Comparison of ENCODE assay signal across 14 mouse cellular contexts in the genomic region with DNA sequence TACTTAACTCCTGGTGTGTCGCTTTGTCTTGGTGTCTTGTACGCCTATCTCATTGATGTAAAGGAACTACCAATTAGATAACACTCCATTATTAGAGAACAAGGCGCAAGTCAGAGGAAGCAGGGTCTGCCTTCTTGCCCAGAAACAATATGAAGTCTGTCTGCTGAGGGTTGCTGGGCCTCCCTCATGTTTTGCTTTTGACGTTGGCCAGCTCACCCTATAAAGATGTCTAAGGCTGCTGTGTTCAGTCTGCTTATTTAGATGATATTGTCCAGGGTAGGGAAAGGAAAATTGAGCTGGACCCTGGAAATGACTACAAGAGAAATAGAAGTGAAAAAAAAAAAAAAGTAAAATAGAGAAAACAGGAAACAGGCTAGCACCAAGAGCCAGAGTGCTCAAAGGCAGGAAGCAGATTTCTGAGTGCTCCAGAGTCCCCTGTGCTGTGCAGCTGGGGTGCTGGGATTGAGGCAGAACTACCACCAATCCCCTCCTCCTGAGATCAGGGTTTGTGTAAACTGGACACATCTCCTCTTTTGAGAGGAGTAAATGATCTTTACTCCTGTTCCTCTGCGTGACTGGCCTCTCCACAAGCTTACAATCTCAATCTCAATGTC.
DNase-seq lines count a peak whose midpoint lies in the region; ATAC-seq and TF ChIP-seq lines count a peak whose summit lies in the region.
"Had no signal": no experiment of that assay in that cellular context is flagged by ENCODE, and none has a peak within 500 bp of the region (broad histone marks: within the 10 kb centered on the region; RNA-seq: fewer than 3 reads in every experiment).

No protein-coding gene starts in this region.

- WGBS in heart, embryonic 15.5 days = 46% methylated on average over 5 of the region's 5 CpGs
- 43% methylated on average over 5 of the region's 5 CpGs for WGBS in lung, embryonic 15.5 days
- 57% methylated on average over 5 of the region's 5 CpGs for WGBS in lung, adult 2 months
- 54% methylated on average over 5 of the region's 5 CpGs for WGBS in limb, embryonic 10.5 days

- H3K4me1 ChIP-seq in heart, embryonic 15.5 days (replicated peaks) = peaks cover 2% of the 10 kb centered on the region; the same call in 1 of the 2 replicates
- H3K4me1 ChIP-seq in lung, embryonic 15.5 days = peaks cover 7% of the 10 kb centered on the region; the same call in 1 of the 2 replicates
- H3K4me1 ChIP-seq in lung, adult 2 months (ENCODE audit: control insufficient read depth, insufficient read depth, low read length) = no peaks in the 10 kb centered on the region; the same call in 1 of the 2 replicates
- peaks cover 4% of the 10 kb centered on the region; the same call in 1 of the 2 replicates for H3K4me1 ChIP-seq in limb, embryonic 10.5 days
- H3K4me1 ChIP-seq: midbrain, embryonic 13.5 days had no signal

- no peak overlapping the region for H3K4me3 ChIP-seq in heart, embryonic 15.5 days
- H3K4me3 ChIP-seq in lung, embryonic 15.5 days = no peak overlapping the region
- no peak overlapping the region for H3K4me3 ChIP-seq in lung, adult 2 months (replicated peaks; ENCODE audit: extremely low read depth, low read depth, low read length)
- no peak overlapping the region for H3K4me3 ChIP-seq in limb, embryonic 10.5 days
- H3K4me3 ChIP-seq: layer of hippocampus, adult 2 months; left cerebral cortex, adult 2 months; limb, embryonic 15.5 days; midbrain, embryonic 13.5 days had no signal

- no peak for DNase-seq in heart, postnatal 36 days
- DNase-seq in lung, adult 2 months = no peak
- DNase-seq in limb, embryonic 10.5 days (ENCODE audit: low spot score) = peak; percentile 32
- DNase-seq in thymus, postnatal 25 days = peak; percentile 2
- DNase-seq in right cerebral cortex, postnatal 36 days (ENCODE audit: low spot score in 2 of 2) = no peak
- DNase-seq: adrenal gland, postnatal 36 days; lung, postnatal 10 days had no signal

- H3K27ac ChIP-seq in heart, embryonic 15.5 days = peak overlapping the region; percentile 63
- H3K27ac ChIP-seq in lung, embryonic 15.5 days = peak overlapping the region; percentile 78
- peak overlapping the region; percentile 23; the same call in 1 of the 2 replicates for H3K27ac ChIP-seq in limb, embryonic 10.5 days
- H3K27ac ChIP-seq: layer of hippocampus, adult 2 months; left cerebral cortex, adult 2 months; limb, embryonic 15.5 days; midbrain, embryonic 13.5 days had no signal

- ATAC-seq in heart, embryonic 15.5 days (replicated peaks; ENCODE audit: insufficient number of reproducible peaks, insufficient read depth, low FRiP score, low read depth) = peak; percentile 10; the same call in 1 of the 2 replicates
- ATAC-seq in lung, embryonic 15.5 days (ENCODE audit: borderline replicate concordance, extremely low read depth, low FRiP score, low TSS enrichment) = no peak
- ATAC-seq: inflammation-experienced regulatory T-cells, adult 6 months; midbrain, embryonic 13.5 days had no signal

- TF ChIP-seq CTCF in lung, adult 2 months (IDR thresholded peaks at IDR 0.05; ENCODE audit: insufficient read depth, low read length) = no peak

- H3K4me2 ChIP-seq in heart, embryonic 15.5 days = no peak overlapping the region
- no peak overlapping the region for H3K4me2 ChIP-seq in lung, embryonic 15.5 days
- H3K4me2 ChIP-seq: limb, embryonic 15.5 days; midbrain, embryonic 13.5 days had no signal

- H3K36me3 ChIP-seq in heart, embryonic 15.5 days = no peaks in the 10 kb centered on the region
- H3K36me3 ChIP-seq in lung, embryonic 15.5 days = no peaks in the 10 kb centered on the region
- no peaks in the 10 kb centered on the region for H3K36me3 ChIP-seq in limb, embryonic 10.5 days
- H3K36me3 ChIP-seq: limb, embryonic 15.5 days; midbrain, embryonic 13.5 days had no signal

- intact Hi-C loops in heart, postnatal 36 days (cut with DNase I) = no loop called here

- no peak for TF ChIP-seq POLR2A in lung, adult 2 months (IDR thresholded peaks at IDR 0.05; ENCODE audit: borderline replicate concordance, extremely low read depth, low read depth, low read length)

- no peaks in the 10 kb centered on the region for H3K9me3 ChIP-seq in heart, embryonic 15.5 days (replicated peaks)
- H3K9me3 ChIP-seq in lung, embryonic 15.5 days = no peaks in the 10 kb centered on the region
- H3K9me3 ChIP-seq in limb, embryonic 10.5 days (replicated peaks) = no peaks in the 10 kb centered on the region
- H3K9me3 ChIP-seq: limb, embryonic 15.5 days; midbrain, embryonic 13.5 days had no signal

- no peaks in the 10 kb centered on the region for H3K27me3 ChIP-seq in heart, embryonic 15.5 days
- no peaks in the 10 kb centered on the region for H3K27me3 ChIP-seq in lung, embryonic 15.5 days
- H3K27me3 ChIP-seq in limb, embryonic 10.5 days (ENCODE audit: low read depth, poor library complexity, severe bottlenecking) = no peaks in the 10 kb centered on the region
- H3K27me3 ChIP-seq: limb, embryonic 15.5 days; midbrain, embryonic 13.5 days had no signal

- no peak overlapping the region for H3K9ac ChIP-seq in heart, embryonic 15.5 days
- no peak overlapping the region for H3K9ac ChIP-seq in lung, embryonic 15.5 days
- H3K9ac ChIP-seq: limb, embryonic 15.5 days; midbrain, embryonic 13.5 days had no signal

Comparison
In these comparisons a context has a peak if more than half of its experiments do, and no peak if none do; other contexts are left out.
1. H3K27ac ChIP-seq: peak in every context shown above with its lines; median percentile 78 in lung, embryonic 15.5 days; 63 in heart, embryonic 15.5 days; 23 in limb, embryonic 10.5 days.
2. DNase-seq: peak in limb, embryonic 10.5 days (single experiment) and thymus, postnatal 25 days (single experiment); none in heart, postnatal 36 days (0 of 2), lung, adult 2 months (single experiment) and right cerebral cortex, postnatal 36 days (0 of 2).